Mouse (Mus musculus) bone marrow, adult 2 months (tissue): ENCODE results near the gene Ptprn.

ENCODE experiments used
- CTCF ChIP-seq: fragments of 200-500 bp; IDR thresholded peaks from 2 replicates; pipeline ENCODE4 v1.5.1; 2011; ENCODE audit warnings: low read length, control low read depth; ENCODE audit not compliant: control insufficient read depth, insufficient read depth
- POLR2A ChIP-seq: fragments of 200-500 bp; IDR thresholded peaks from 2 replicates; pipeline ENCODE4 v1.6.1; 2011; ENCODE audit warnings: low read depth, mild to moderate bottlenecking, control low read depth, low read length, borderline replicate concordance; ENCODE audit not compliant: control insufficient read depth

DNA sequence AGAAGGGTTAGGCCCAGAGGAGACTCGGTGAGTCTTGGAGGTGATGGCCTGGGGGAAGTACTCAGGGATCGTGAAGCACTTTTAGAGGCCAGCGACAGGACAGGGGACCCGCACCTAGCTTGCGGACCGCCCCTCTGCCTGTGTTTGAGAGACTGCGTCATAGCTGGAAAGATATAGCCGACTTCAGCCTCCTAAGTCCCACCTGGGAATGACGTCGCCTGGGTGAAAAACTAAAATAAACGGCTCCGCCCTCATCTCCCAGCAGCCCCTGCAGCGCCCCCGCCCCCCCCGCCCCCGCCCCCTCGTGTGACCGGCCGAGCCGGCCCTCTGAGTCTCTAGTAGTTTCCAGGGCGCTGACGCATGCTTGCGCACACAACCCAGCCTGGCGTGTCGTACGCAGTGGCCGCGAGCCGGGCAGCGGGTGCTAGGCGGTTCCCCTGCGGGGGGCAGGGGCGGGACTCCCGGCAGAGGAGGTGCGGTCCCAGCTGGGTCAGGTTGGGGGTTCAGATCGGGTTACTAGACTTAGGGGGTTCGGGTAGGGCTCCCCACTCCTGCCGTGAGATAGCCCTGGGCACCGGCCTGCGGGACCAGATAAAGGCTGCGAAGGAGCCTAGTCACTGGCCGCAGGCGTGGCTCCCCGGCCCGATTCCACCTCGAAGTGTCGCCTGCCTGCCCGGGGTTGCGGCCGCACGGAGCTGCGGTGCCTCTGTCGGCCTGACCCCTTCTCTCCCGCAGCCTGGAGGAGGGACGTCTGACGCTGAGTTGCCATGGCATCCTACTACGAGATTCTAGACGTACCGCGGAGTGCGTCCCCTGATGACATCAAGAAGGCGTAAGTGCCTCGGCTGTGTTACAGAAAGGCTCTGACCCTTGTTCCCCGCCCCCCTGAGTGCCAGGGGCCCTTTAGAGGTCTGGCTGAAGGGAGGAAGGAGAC lies 27.9 kb downstream of the Ptprn start, which contains the start of gene Dnajb2:
- no peak for TF ChIP-seq CTCF
- TF ChIP-seq POLR2A, result peak; percentile 80
